10 mouse cellular contexts compared by ENCODE assay signal in genomic region chr14:108909336-108909953, GRCm38 (mm10). TPM values are rescaled to one million over a fixed set of nuclear protein-coding genes. Genes with fewer than 3 reads are reported as not detected.
A peak's percentile ranks its signal among the peaks of the same experiment; 100 is the strongest.
DNase-seq lines count a peak whose midpoint lies in the region; ATAC-seq and TF ChIP-seq lines count a peak whose summit lies in the region.
"Had no signal": no experiment of that assay in that cellular context is flagged by ENCODE, and none has a peak within 500 bp of the region (broad histone marks: within the 10 kb centered on the region; RNA-seq: fewer than 3 reads in every experiment).

No protein-coding gene starts in this region.

- peak; percentile 25 for DNase-seq in neural tube, embryonic 11.5 days (ENCODE audit: low spot score)
- no peak for DNase-seq in neural tube, embryonic 10.5 days (ENCODE audit: extremely low spot score, low spot score)
- peak; percentile 15 for DNase-seq in hindbrain, postnatal 0 days (ENCODE audit: low spot score)
- peak; percentile 60 for DNase-seq in retina, embryonic 14.5 days (ENCODE audit: low spot score)
- DNase-seq in heart, adult 8-10 months (ENCODE audit: low spot score) = no peak
- no peak for DNase-seq in Muller cell, postnatal 12 days (ENCODE audit: inconsistent ontology term)
- DNase-seq: adrenal gland, postnatal 36 days had no signal

- H3K36me3 ChIP-seq in neural tube, embryonic 11.5 days (ENCODE audit: control insufficient read depth, insufficient read depth, low read length) = no peaks in the 10 kb centered on the region
- H3K36me3 ChIP-seq in embryonic facial prominence, embryonic 12.5 days = no peaks in the 10 kb centered on the region
- H3K36me3 ChIP-seq in hindbrain, postnatal 0 days (ENCODE audit: insufficient read depth, low read length) = no peaks in the 10 kb centered on the region
- H3K36me3 ChIP-seq: limb, embryonic 15.5 days had no signal

- no peak overlapping the region for H3K9ac ChIP-seq in neural tube, embryonic 11.5 days (ENCODE audit: low read length)
- no peak overlapping the region for H3K9ac ChIP-seq in embryonic facial prominence, embryonic 12.5 days
- H3K9ac ChIP-seq in hindbrain, postnatal 0 days (replicated peaks; ENCODE audit: low read length) = no peak overlapping the region; the same call in 1 of the 2 replicates
- H3K9ac ChIP-seq: limb, embryonic 15.5 days had no signal

- WGBS in neural tube, embryonic 11.5 days = 10% methylated on average over 6 of the region's 6 CpGs
- 14% methylated on average over 6 of the region's 6 CpGs for WGBS in embryonic facial prominence, embryonic 12.5 days
- 11% methylated on average over 6 of the region's 6 CpGs for WGBS in hindbrain, postnatal 0 days

- peak; percentile 7; the same call in 1 of the 2 replicates for ATAC-seq in neural tube, embryonic 11.5 days (ENCODE audit: insufficient read depth, low FRiP score, low TSS enrichment)
- no peak for ATAC-seq in embryonic facial prominence, embryonic 12.5 days (ENCODE audit: insufficient number of reproducible peaks, insufficient read depth, low FRiP score, low TSS enrichment)
- no peak for ATAC-seq in hindbrain, postnatal 0 days

- TF ChIP-seq CTCF in hindbrain, postnatal 0 days (IDR thresholded peaks at IDR 0.05; ENCODE audit: low read depth) = peak; percentile 24; the same call in 1 of the 2 replicates

- H3K27me3 ChIP-seq in neural tube, embryonic 11.5 days (ENCODE audit: control insufficient read depth, insufficient read depth, low read length) = peaks cover 8% of the 10 kb centered on the region
- peaks cover 36% of the 10 kb centered on the region for H3K27me3 ChIP-seq in embryonic facial prominence, embryonic 12.5 days
- no peaks in the 10 kb centered on the region for H3K27me3 ChIP-seq in hindbrain, postnatal 0 days (ENCODE audit: insufficient read depth, low read length)

- 0 out of 2 replicates have a peak, but pooled peaks cover 2% of the 10 kb centered on the region for H3K4me1 ChIP-seq in neural tube, embryonic 11.5 days (ENCODE audit: control insufficient read depth, insufficient read depth, low read length)
- peaks cover 32% of the 10 kb centered on the region for H3K4me1 ChIP-seq in embryonic facial prominence, embryonic 12.5 days
- 0 out of 2 replicates have a peak, but pooled peaks cover 3% of the 10 kb centered on the region for H3K4me1 ChIP-seq in hindbrain, postnatal 0 days (ENCODE audit: insufficient read depth, low read length)

- H3K9me3 ChIP-seq in neural tube, embryonic 11.5 days (ENCODE audit: control insufficient read depth, low read length) = no peaks in the 10 kb centered on the region
- no peaks in the 10 kb centered on the region for H3K9me3 ChIP-seq in embryonic facial prominence, embryonic 12.5 days
- H3K9me3 ChIP-seq in hindbrain, postnatal 0 days (ENCODE audit: low read length) = no peaks in the 10 kb centered on the region
- H3K9me3 ChIP-seq: limb, embryonic 15.5 days had no signal

- peak overlapping the region; percentile 22 for H3K4me2 ChIP-seq in neural tube, embryonic 11.5 days (ENCODE audit: low read depth)
- peak overlapping the region; percentile 11; the same call in 1 of the 2 replicates for H3K4me2 ChIP-seq in embryonic facial prominence, embryonic 12.5 days (replicated peaks)
- peak overlapping the region; percentile 87 for H3K4me2 ChIP-seq in hindbrain, postnatal 0 days (ENCODE audit: low read depth, low read length)
- H3K4me2 ChIP-seq: limb, embryonic 15.5 days had no signal

- H3K27ac ChIP-seq in neural tube, embryonic 11.5 days (ENCODE audit: low read depth, low read length) = no peak overlapping the region
- no peak overlapping the region for H3K27ac ChIP-seq in embryonic facial prominence, embryonic 12.5 days
- H3K27ac ChIP-seq in hindbrain, postnatal 0 days = 0 out of 2 replicates have a peak overlapping the region, but pooled peaks have one; percentile 5
- H3K27ac ChIP-seq: limb, embryonic 15.5 days had no signal

- H3K4me3 ChIP-seq in neural tube, embryonic 11.5 days (ENCODE audit: low read depth, low read length) = 0 out of 2 replicates have a peak overlapping the region, but pooled peaks have one; percentile 8
- no peak overlapping the region for H3K4me3 ChIP-seq in embryonic facial prominence, embryonic 12.5 days
- peak overlapping the region; percentile 67 for H3K4me3 ChIP-seq in hindbrain, postnatal 0 days (ENCODE audit: low read length)
- H3K4me3 ChIP-seq: limb, embryonic 15.5 days had no signal

RNA-seq across cellular contexts. Expression of gene Slitrk1, which starts 4.5 kb away (rescaled TPM):
- polyA plus RNA-seq in neural tube, embryonic 11.5 days (2014; fragmentation: Nextera tagmentation; extraction: Ambion mirVana) = 8.7 and 9.0 TPM in 2 replicates
- 3.4 TPM in 2 replicates for polyA plus RNA-seq in embryonic facial prominence, embryonic 12.5 days (2016; fragmentation: Nextera tagmentation; extraction: Ambion mirVana)
- total RNA-seq in hindbrain, postnatal 0 days (2014; rRNA removed) = 33.1 and 38.3 TPM in 2 replicates
- 21.4 and 23.3 TPM in 2 replicates for polyA plus RNA-seq in hindbrain, postnatal 0 days (2015; fragmentation: Nextera tagmentation; extraction: Ambion mirVana)
- under 1 TPM in 1 of 4 experiments, not detected in 3; 0.06 TPM for total RNA-seq in heart, adult 8-10 months (2022)
- total RNA-seq: ES-E14 had no signal

Comparison
In these comparisons a context has a peak if more than half of its experiments do, and no peak if none do; other contexts are left out.
1. DNase-seq: peak in neural tube, embryonic 11.5 days (single experiment), hindbrain, postnatal 0 days (single experiment) and retina, embryonic 14.5 days (single experiment); none in neural tube, embryonic 10.5 days (single experiment), heart, adult 8-10 months (single experiment) and Muller cell, postnatal 12 days (single experiment).
2. H3K4me2 ChIP-seq: peak in every context shown above with its lines; median percentile 87 in hindbrain, postnatal 0 days; 22 in neural tube, embryonic 11.5 days; 11 in embryonic facial prominence, embryonic 12.5 days.